Comparison of ENCODE assay signal across 9 mouse cellular contexts in genomic region chr1:89992256-89992655, GRCm38 (mm10). TPM values are rescaled to one million over a fixed set of nuclear protein-coding genes. Genes with fewer than 3 reads are reported as not detected.
DNase-seq lines count a peak whose midpoint lies in the region; ATAC-seq and TF ChIP-seq lines count a peak whose summit lies in the region.
"Had no signal": no experiment of that assay in that cellular context is flagged by ENCODE, and none has a peak within 500 bp of the region (broad histone marks: within the 10 kb centered on the region; RNA-seq: fewer than 3 reads in every experiment).

No protein-coding gene starts in this region.

- H3K4me3 ChIP-seq in liver, embryonic 12.5 days, result 0 out of 2 replicates have a peak overlapping the region, but pooled peaks have one; percentile 1
- H3K4me3 ChIP-seq in liver, postnatal 0 days (ENCODE audit: low read depth, low read length), result no peak overlapping the region
- peak overlapping the region; percentile 16; the same call in 1 of the 2 replicates for H3K4me3 ChIP-seq in forebrain, embryonic 12.5 days (replicated peaks)
- H3K4me3 ChIP-seq in limb, embryonic 11.5 days (ENCODE audit: low read depth, low read length), result peak overlapping the region; percentile 14

- TF ChIP-seq EP300 in liver, postnatal 0 days (IDR thresholded peaks at IDR 0.05; ENCODE audit: low read depth), result no peak

- peaks cover 67% of the 10 kb centered on the region for H3K27me3 ChIP-seq in liver, embryonic 12.5 days (replicated peaks)
- peaks cover 22% of the 10 kb centered on the region for H3K27me3 ChIP-seq in liver, postnatal 0 days (ENCODE audit: insufficient read depth, low read length)
- peaks cover 83% of the 10 kb centered on the region for H3K27me3 ChIP-seq in forebrain, embryonic 12.5 days
- peaks cover 25% of the 10 kb centered on the region for H3K27me3 ChIP-seq in limb, embryonic 11.5 days (ENCODE audit: control insufficient read depth, insufficient read depth, low read length)

- H3K36me3 ChIP-seq in liver, embryonic 12.5 days, result no peaks in the 10 kb centered on the region
- H3K36me3 ChIP-seq in liver, postnatal 0 days (replicated peaks; ENCODE audit: insufficient read depth, low read length), result no peaks in the 10 kb centered on the region
- no peaks in the 10 kb centered on the region for H3K36me3 ChIP-seq in forebrain, embryonic 12.5 days (replicated peaks)
- no peaks in the 10 kb centered on the region for H3K36me3 ChIP-seq in limb, embryonic 11.5 days (ENCODE audit: control insufficient read depth, insufficient read depth, low read length)

- no peak for DNase-seq in liver, postnatal 0 days
- peak; percentile 28 for DNase-seq in limb, embryonic 11.5 days (ENCODE audit: low spot score)
- peak; percentile 54 for DNase-seq in retina, postnatal 1 day
- DNase-seq in right cerebral cortex, postnatal 14 days, result no peak
- DNase-seq: cerebellum, adult 8-10 months; gastrocnemius, postnatal 25 days had no signal

- ATAC-seq in liver, embryonic 12.5 days, result no peak
- no peak for ATAC-seq in liver, postnatal 0 days
- no peak for ATAC-seq in forebrain, embryonic 12.5 days (ENCODE audit: low FRiP score)
- no peak for ATAC-seq in limb, embryonic 11.5 days (ENCODE audit: insufficient number of reproducible peaks, low FRiP score, low TSS enrichment, low read depth)
- ATAC-seq in megakaryocyte progenitor cell, adult 5-6 weeks (replicated peaks; ENCODE audit: poor library complexity), result no peak

- no peaks in the 10 kb centered on the region for H3K9me3 ChIP-seq in liver, embryonic 12.5 days (replicated peaks)
- H3K9me3 ChIP-seq in liver, postnatal 0 days (ENCODE audit: low read length), result no peaks in the 10 kb centered on the region
- H3K9me3 ChIP-seq in forebrain, embryonic 12.5 days, result no peaks in the 10 kb centered on the region
- H3K9me3 ChIP-seq in limb, embryonic 11.5 days (ENCODE audit: control insufficient read depth, low read length), result no peaks in the 10 kb centered on the region

- TF ChIP-seq CTCF in liver, postnatal 0 days (IDR thresholded peaks at IDR 0.05; ENCODE audit: low read depth), result no peak

- H3K27ac ChIP-seq in liver, embryonic 12.5 days, result no peak overlapping the region
- H3K27ac ChIP-seq in liver, postnatal 0 days (ENCODE audit: low read depth), result no peak overlapping the region
- H3K27ac ChIP-seq in forebrain, embryonic 12.5 days, result no peak overlapping the region
- H3K27ac ChIP-seq in limb, embryonic 11.5 days (replicated peaks; ENCODE audit: low read depth, low read length), result no peak overlapping the region

- no peak overlapping the region for H3K9ac ChIP-seq in liver, embryonic 12.5 days
- no peak overlapping the region for H3K9ac ChIP-seq in liver, postnatal 0 days (replicated peaks)
- H3K9ac ChIP-seq in forebrain, embryonic 12.5 days, result no peak overlapping the region
- H3K9ac ChIP-seq in limb, embryonic 11.5 days (ENCODE audit: low read length), result no peak overlapping the region; the same call in 1 of the 2 replicates

- WGBS in liver, embryonic 12.5 days (ENCODE audit: insufficient replicate concordance), result 4% methylated on average over 25 of the region's 25 CpGs
- 4% methylated on average over 25 of the region's 25 CpGs for WGBS in liver, postnatal 0 days (ENCODE audit: insufficient replicate concordance)
- 0% methylated on average over 25 of the region's 25 CpGs for WGBS in forebrain, embryonic 12.5 days
- under 1% methylated on average over 25 of the region's 25 CpGs for WGBS in limb, embryonic 11.5 days

- no peaks in the 10 kb centered on the region for H3K4me1 ChIP-seq in liver, embryonic 12.5 days
- H3K4me1 ChIP-seq in liver, postnatal 0 days (ENCODE audit: insufficient read depth), result no peaks in the 10 kb centered on the region
- peaks cover 17% of the 10 kb centered on the region; the same call in 1 of the 2 replicates for H3K4me1 ChIP-seq in forebrain, embryonic 12.5 days
- H3K4me1 ChIP-seq in limb, embryonic 11.5 days (ENCODE audit: control insufficient read depth, insufficient read depth, low read length), result peaks cover 6% of the 10 kb centered on the region; the same call in 1 of the 2 replicates

- H3K4me2 ChIP-seq in liver, embryonic 12.5 days, result peak overlapping the region; percentile 37
- no peak overlapping the region for H3K4me2 ChIP-seq in liver, postnatal 0 days (ENCODE audit: low read depth, low read length)
- peak overlapping the region; percentile 43 for H3K4me2 ChIP-seq in forebrain, embryonic 12.5 days
- H3K4me2 ChIP-seq in limb, embryonic 11.5 days (ENCODE audit: low read depth, severe bottlenecking), result peak overlapping the region; percentile 33

RNA-seq across cellular contexts. Expression of gene Asb18, which starts 22.2 kb away (rescaled TPM):
- not detected in 2 replicates for polyA plus RNA-seq in liver, embryonic 12.5 days (2016; fragmentation: Nextera tagmentation; extraction: Ambion mirVana)
- not detected in 2 replicates for polyA plus RNA-seq in liver, postnatal 0 days (2015; fragmentation: Nextera tagmentation; extraction: Ambion mirVana)
- 0.17 and 0.44 TPM in 2 replicates for polyA plus RNA-seq in forebrain, embryonic 12.5 days (2016; fragmentation: Nextera tagmentation; extraction: Ambion mirVana)
- 0.04 TPM in 1 of 2 replicates, not detected in the other for polyA plus RNA-seq in limb, embryonic 11.5 days (2014; fragmentation: Nextera tagmentation; extraction: Ambion mirVana)
- total RNA-seq in megakaryocyte progenitor cell, adult 5-6 weeks (2015), result not detected in 2 replicates
- not detected in 2 replicates for total RNA-seq in megakaryocyte progenitor cell, adult 5-6 weeks (2017)

Comparison
In these comparisons a context has a peak if more than half of its experiments do, and no peak if none do; other contexts are left out.
1. DNase-seq: peak in limb, embryonic 11.5 days (single experiment) and retina, postnatal 1 day (single experiment); none in liver, postnatal 0 days (single experiment) and right cerebral cortex, postnatal 14 days (single experiment).